Mouse (Mus musculus) forebrain, postnatal 0 days (tissue): ENCODE results near the gene Rnpepl1. TPM values are rescaled to one million over a fixed set of nuclear protein-coding genes. Genes with fewer than 3 reads are reported as not detected.
A peak's percentile ranks its signal among the peaks of the same experiment; 100 is the strongest.

Experiments
- ATAC-seq: fragments of 200-750 bp; cut with Nextera tagmentation; 2 replicates; pipeline ENCODE4 v1.8.0; 2017; ENCODE audit warnings: mild to moderate bottlenecking, moderate library complexity
- DNase-seq: peaks from one replicate; pipeline ENCODE4 v3.0.0-alpha.2; 2015
- H3K27ac ChIP-seq: fragments of 300-500 bp; sonication (generic); 2 replicates; pipeline ENCODE4 v1.5.1; 2014; ENCODE audit warnings: low read depth, mild to moderate bottlenecking, antibody characterized with exemption, low read length, moderate library complexity, mixed read lengths
- H3K27me3 ChIP-seq: fragments of 300-500 bp; sonication (generic); 2 replicates; pipeline ENCODE4 v1.6.1; 2014; ENCODE audit warnings: mild to moderate bottlenecking, low read length, mixed read lengths; ENCODE audit not compliant: insufficient read depth
- H3K36me3 ChIP-seq: fragments of 300-500 bp; sonication (generic); 2 replicates; pipeline ENCODE4 v1.6.1; 2014; ENCODE audit warnings: mild to moderate bottlenecking, moderate library complexity; ENCODE audit not compliant: insufficient read depth
- H3K4me1 ChIP-seq: fragments of 300-500 bp; sonication (generic); 2 replicates; pipeline ENCODE4 v1.6.1; 2014; ENCODE audit warnings: antibody characterized with exemption; ENCODE audit not compliant: insufficient read depth
- H3K4me2 ChIP-seq: fragments of 300-500 bp; sonication (generic); 2 replicates; pipeline ENCODE4 v1.6.1; 2014; ENCODE audit warnings: low read depth, mild to moderate bottlenecking, moderate library complexity
- H3K4me3 ChIP-seq: fragments of 300-500 bp; sonication (generic); 2 replicates; pipeline ENCODE4 v1.5.1; 2014; ENCODE audit warnings: low read depth, low read length, mixed read lengths
- H3K9ac ChIP-seq: fragments of 300-500 bp; sonication (generic); 2 replicates; pipeline ENCODE4 v1.6.1; 2014; ENCODE audit warnings: mild to moderate bottlenecking
- H3K9me3 ChIP-seq: fragments of 300-500 bp; sonication (generic); 2 replicates; pipeline ENCODE4 v1.6.1; 2016; ENCODE audit warnings: low read length
- CTCF ChIP-seq: sonication (generic); IDR thresholded peaks from 2 replicates; pipeline ENCODE4 v1.5.1; 2016; ENCODE audit warnings: antibody characterized with exemption, control low read depth, low read depth
- WGBS: fragments of 180-500 bp; shearing (Covaris S2); extraction: QIAGEN DNeasy Blood & Tissue Kit; methylation state at CpG from one replicate; pipeline ENCODE4 v1.1.7; 2014; 5-methylcytosine and 5-hydroxymethylcytosine counted together
- polyA plus RNA-seq: library from polyadenylated mRNA; unstranded; fragments of >200 nt; fragmentation: Nextera tagmentation; extraction: Ambion mirVana; gene quantifications from 2 replicates; pipeline ENCODE4 v1.2.1, GENCODE M21; 2015
- total RNA-seq: library from RNA; depleted of rRNA; stranded (reverse); fragments of >200 nt; gene quantifications from 2 replicates; pipeline ENCODE4 v1.2.3, GENCODE M21; 2014

Rnpepl1 gene
- total and polyA plus RNA-seq, 2 experiments from 2014 or later: 25.3 to 36.8 TPM

GRCm38 (mm10) chr1:92888901-92889655 is 21.5 kb upstream of the Rnpepl1 start:
- H3K36me3 ChIP-seq: no peaks in the 10 kb centered on the region
- H3K4me3 ChIP-seq: no peak overlapping the region
- H3K9ac ChIP-seq: no peak overlapping the region
- no peaks in the 10 kb centered on the region for H3K27me3 ChIP-seq
- H3K4me1 ChIP-seq: no peaks in the 10 kb centered on the region
- H3K4me2 ChIP-seq: no peak overlapping the region
- DNase-seq: no peak
- no peak overlapping the region for H3K27ac ChIP-seq
- no peak for ATAC-seq
- TF ChIP-seq CTCF: no peak
- no peaks in the 10 kb centered on the region for H3K9me3 ChIP-seq
- 71% methylated on average over 7 of the region's 7 CpGs for WGBS

DNA sequence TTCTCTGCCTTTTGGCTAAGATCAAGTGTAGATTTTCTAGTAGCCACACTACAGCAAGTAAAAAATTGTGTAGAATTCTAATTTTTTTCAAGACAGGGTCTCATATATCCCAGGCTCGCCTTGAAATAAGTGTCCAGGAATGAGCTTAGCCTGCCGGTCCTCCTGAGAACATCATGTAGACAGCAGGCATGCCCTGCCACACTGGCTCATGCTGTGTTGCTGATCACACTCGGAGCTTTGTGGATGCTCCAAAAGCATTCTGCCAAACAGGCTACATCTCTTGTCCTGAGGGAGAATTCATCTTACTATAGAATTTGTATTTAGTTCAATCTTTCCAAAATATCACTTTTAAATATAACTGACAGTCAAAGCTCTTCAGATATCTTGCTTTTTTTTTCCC is 17.8 kb upstream of the Rnpepl1 start:
- no peak for TF ChIP-seq CTCF
- no peak overlapping the region for H3K4me2 ChIP-seq
- 60% methylated on average over 3 of the region's 3 CpGs for WGBS

GRCm38 (mm10) chr1:92893896-92894295 is 16.7 kb upstream of the Rnpepl1 start:
- Histone ChIP-seq H3K36me3 (no peaks in the 10 kb centered on the region), H3K27ac (no peak overlapping the region), H3K9ac (no peak overlapping the region), H3K27me3 (no peaks in the 10 kb centered on the region), H3K9me3 (no peaks in the 10 kb centered on the region), H3K4me3 (no peak overlapping the region), H3K4me1 (no peaks in the 10 kb centered on the region), H3K4me2 (no peak overlapping the region)
- WGBS: 77% methylated on average over 3 of the region's 3 CpGs
- ATAC-seq: no peak
- no peak for TF ChIP-seq CTCF
- DNase-seq: no peak

More for the DNA sequence above, 17.8 kb upstream of the Rnpepl1 start:
- DNase-seq: peak; percentile 35
- H3K4me3 ChIP-seq: no peak overlapping the region
- no peaks in the 10 kb centered on the region for H3K36me3 ChIP-seq
- peak; percentile 56; the same call in 1 of the 2 replicates for ATAC-seq
- no peaks in the 10 kb centered on the region for H3K4me1 ChIP-seq
- no peaks in the 10 kb centered on the region for H3K9me3 ChIP-seq
- no peak overlapping the region for H3K27ac ChIP-seq
- H3K9ac ChIP-seq: no peak overlapping the region
- no peaks in the 10 kb centered on the region for H3K27me3 ChIP-seq

GRCm38 (mm10) chr1:92895089-92895488 is 15.5 kb upstream of the Rnpepl1 start:
- H3K9me3 ChIP-seq: no peaks in the 10 kb centered on the region
- WGBS: 12% methylated on average over 3 of the region's 3 CpGs
- no peaks in the 10 kb centered on the region for H3K27me3 ChIP-seq
- H3K27ac ChIP-seq: no peak overlapping the region
- peak; percentile 87 for TF ChIP-seq CTCF
- no peak overlapping the region for H3K4me2 ChIP-seq
- no peaks in the 10 kb centered on the region for H3K4me1 ChIP-seq
- DNase-seq (peak; percentile 87), ATAC-seq (peak; percentile 91)
- H3K36me3 ChIP-seq: no peaks in the 10 kb centered on the region
- H3K9ac ChIP-seq: no peak overlapping the region
- no peak overlapping the region for H3K4me3 ChIP-seq

- H3K36me3 ChIP-seq: no peaks in the 10 kb centered on the region
- DNase-seq (peak; percentile 78), ATAC-seq (peak; percentile 42)
- peaks cover 4% of the 10 kb centered on the region for H3K4me1 ChIP-seq
- H3K27me3 ChIP-seq: no peaks in the 10 kb centered on the region
- 2% methylated on average over 15 of the region's 15 CpGs for WGBS
- no peak for TF ChIP-seq CTCF
- H3K4me3 ChIP-seq: peak within 1 kb of the TSS; percentile 20; the same call in 1 of the 2 replicates
- H3K4me2 ChIP-seq: peak within 1 kb of the TSS; percentile 48
- H3K9me3 ChIP-seq: no peaks in the 10 kb centered on the region
- H3K27ac ChIP-seq: peak within 1 kb of the TSS; percentile 35; the same call in 1 of the 2 replicates
- H3K9ac ChIP-seq: no peak within 1 kb of the TSS
These were observed 7.8 kb upstream of the Rnpepl1 start, which contains the start of gene Ankmy1 for GRCm38 (mm10) chr1:92902786-92903185. Ankmy1 (minus strand) TSS chr1:92902906.

DNA sequence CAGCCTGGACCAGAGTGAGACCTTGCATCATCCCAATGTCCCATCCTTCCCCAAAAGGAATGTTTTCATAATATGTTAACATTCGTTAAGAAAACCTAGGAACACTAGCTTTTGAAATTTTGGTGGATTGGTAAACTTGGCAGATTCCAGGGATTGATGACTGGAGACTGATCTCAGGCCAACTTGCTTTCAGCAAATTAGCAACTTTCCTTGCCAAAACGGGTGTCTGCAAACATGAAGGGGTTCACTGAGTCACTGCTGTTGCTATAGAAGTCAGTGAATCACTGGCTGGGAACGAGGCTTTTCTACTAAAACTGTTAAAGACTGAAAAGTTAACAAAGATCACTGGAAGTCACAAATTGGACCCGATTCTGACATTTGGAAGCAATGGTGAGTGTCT is 7.0 kb upstream of the Rnpepl1 start:
- no peaks in the 10 kb centered on the region for H3K9me3 ChIP-seq

DNA sequence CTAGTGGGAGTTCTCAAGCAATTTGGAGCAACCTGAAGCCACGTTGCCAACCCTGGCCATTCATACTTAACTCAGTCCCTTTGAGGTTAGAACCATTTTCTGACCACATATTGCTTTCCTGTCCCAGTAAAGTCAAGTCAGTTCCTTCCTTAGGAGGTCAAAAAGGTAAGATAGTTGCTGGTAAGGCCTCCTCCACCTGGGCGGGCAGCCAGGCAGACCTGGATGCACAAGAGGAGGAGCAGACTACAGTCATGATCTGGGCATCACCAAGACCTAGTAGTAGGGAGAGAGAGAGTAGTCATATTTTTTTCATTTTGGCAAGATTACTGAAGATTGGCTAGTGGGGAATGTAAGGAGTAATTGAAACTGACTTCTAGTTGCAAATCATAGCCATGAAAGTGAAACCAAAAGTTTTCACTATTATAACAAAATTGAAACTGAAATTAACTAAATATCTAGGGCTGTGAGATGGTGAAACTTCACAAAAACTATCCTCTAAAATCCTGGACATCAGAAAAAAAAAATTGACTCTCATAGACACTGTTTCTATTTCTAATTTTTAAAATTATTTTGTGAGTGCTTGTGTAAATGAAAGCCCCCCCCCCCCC is 4.8 kb upstream of the Rnpepl1 start:
- H3K27me3 ChIP-seq: no peaks in the 10 kb centered on the region
- H3K4me1 ChIP-seq: peaks cover 17% of the 10 kb centered on the region
- H3K9me3 ChIP-seq: no peaks in the 10 kb centered on the region
- no peak overlapping the region for H3K4me2 ChIP-seq
- WGBS: 94% methylated on average over 2 of the region's 2 CpGs
- H3K4me3 ChIP-seq: no peak overlapping the region
- H3K9ac ChIP-seq: no peak overlapping the region
- H3K36me3 ChIP-seq: no peaks in the 10 kb centered on the region
- no peak for TF ChIP-seq CTCF
- no peak overlapping the region for H3K27ac ChIP-seq
- ATAC-seq (no peak), DNase-seq (no peak)

More for the DNA sequence above, 7.0 kb upstream of the Rnpepl1 start:
- TF ChIP-seq CTCF: no peak
- H3K4me2 ChIP-seq: no peak overlapping the region
- H3K27me3 ChIP-seq: no peaks in the 10 kb centered on the region
- ATAC-seq: no peak
- no peaks in the 10 kb centered on the region for H3K36me3 ChIP-seq
- no peak overlapping the region for H3K27ac ChIP-seq
- H3K4me1 ChIP-seq: peaks cover 7% of the 10 kb centered on the region
- no peak overlapping the region for H3K4me3 ChIP-seq
- WGBS: 48% methylated on average over 4 of the region's 4 CpGs
- peak; percentile 67 for DNase-seq
- H3K9ac ChIP-seq: no peak overlapping the region
